In the genomic region with DNA sequence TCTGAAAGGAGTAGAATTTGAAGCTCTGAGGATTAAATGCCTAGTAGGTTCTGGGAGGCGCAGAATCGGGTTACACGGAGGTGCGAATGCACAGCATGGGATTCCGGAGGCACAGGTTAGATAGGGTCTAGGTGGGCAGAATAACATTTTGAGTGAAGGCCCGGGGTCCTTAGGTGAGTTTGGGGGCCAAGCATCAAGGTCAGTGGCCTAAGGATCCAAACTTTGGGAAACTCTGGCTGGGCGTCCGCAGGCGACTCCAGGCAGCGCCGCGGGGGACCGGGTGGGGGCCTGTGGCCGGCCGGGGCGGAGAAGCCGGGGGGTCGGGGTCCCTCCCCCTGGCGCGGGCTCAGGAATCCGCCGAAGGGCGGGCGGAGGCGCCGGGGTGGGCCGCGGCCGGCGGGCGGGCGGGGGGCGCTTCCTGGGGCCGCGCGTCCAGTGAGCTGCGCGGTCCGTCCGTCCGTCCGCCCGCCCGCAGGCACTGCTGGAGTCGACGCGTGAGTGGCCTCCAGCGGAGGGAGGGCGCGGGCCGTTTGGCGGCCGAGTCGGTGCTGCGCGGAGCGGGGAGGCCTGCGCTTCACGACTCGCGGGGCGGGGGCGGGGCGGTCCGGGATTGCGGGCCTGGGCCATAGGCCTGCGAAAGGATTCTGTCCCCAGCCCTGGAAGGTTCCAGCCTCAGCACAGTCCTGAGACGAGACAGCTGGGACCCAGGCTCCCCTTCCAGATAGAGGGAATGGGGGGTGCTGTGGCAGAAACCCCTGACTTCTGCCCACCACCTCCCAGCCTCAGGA, we compare ENCODE assay signal across 8 mouse cellular contexts. TPM values are rescaled to one million over a fixed set of nuclear protein-coding genes. Genes with fewer than 3 reads are reported as not detected.
DNase-seq lines count a peak whose midpoint lies in the region; ATAC-seq and TF ChIP-seq lines count a peak whose summit lies in the region.

No protein-coding gene starts in this region.

- DNase-seq in frontal cortex, adult 2 months (ENCODE audit: extremely low spot score in 1 of 2, low spot score in 1 of 2) = no peak
- peak; percentile 44 for DNase-seq in MN1 (ENCODE audit: low spot score)
- DNase-seq in heart, postnatal 36 days = peak; percentile 46 to 65
- no peak for DNase-seq in liver, adult 2 months (ENCODE audit: extremely low read depth, low read depth, low spot score)
- no peak for DNase-seq in natural killer cell, adult 2 months (ENCODE audit: low spot score in 2 of 2)

- H3K36me3 ChIP-seq in embryonic facial prominence, embryonic 12.5 days = peaks cover 23% of the 10 kb centered on the region
- H3K36me3 ChIP-seq in liver, adult 2 months (ENCODE audit: control insufficient read depth, insufficient read depth, low read length) = no peaks in the 10 kb centered on the region
- no peaks in the 10 kb centered on the region for H3K36me3 ChIP-seq in neural tube, embryonic 14.5 days (ENCODE audit: control insufficient read depth, insufficient read depth, low read length)

- H3K79me2 ChIP-seq in liver, adult 2 months (ENCODE audit: control insufficient read depth, insufficient read depth, low read length) = no peaks in the 10 kb centered on the region

- H3K4me2 ChIP-seq in embryonic facial prominence, embryonic 12.5 days (replicated peaks) = peak overlapping the region; percentile 87
- H3K4me2 ChIP-seq in neural tube, embryonic 14.5 days (ENCODE audit: low read depth, low read length) = peak overlapping the region; percentile 95

- peak overlapping the region; percentile 69 for H3K4me3 ChIP-seq in embryonic facial prominence, embryonic 12.5 days
- H3K4me3 ChIP-seq in liver, adult 2 months (ENCODE audit: insufficient read depth, low read depth, low read length) = peak overlapping the region; percentile 58
- peak overlapping the region; percentile 59 for H3K4me3 ChIP-seq in neural tube, embryonic 14.5 days (ENCODE audit: low read depth, low read length)

- peak overlapping the region; percentile 92 for H3K27ac ChIP-seq in embryonic facial prominence, embryonic 12.5 days
- no peak overlapping the region for H3K27ac ChIP-seq in liver, adult 2 months (replicated peaks; ENCODE audit: insufficient read depth, low read depth, low read length)
- peak overlapping the region; percentile 55 for H3K27ac ChIP-seq in neural tube, embryonic 14.5 days (ENCODE audit: low read depth, low read length)

- TF ChIP-seq CTCF in liver, adult 2 months (IDR thresholded peaks at IDR 0.05; ENCODE audit: low read depth, low read length) = no peak

- WGBS in embryonic facial prominence, embryonic 12.5 days = under 1% methylated on average over 39 of the region's 68 CpGs
- WGBS in liver, adult 2 months = 4% methylated on average over 59 of the region's 68 CpGs
- WGBS in neural tube, embryonic 14.5 days = under 1% methylated on average over 27 of the region's 68 CpGs

- H3K27me3 ChIP-seq in embryonic facial prominence, embryonic 12.5 days = no peaks in the 10 kb centered on the region; the same call in 1 of the 2 replicates
- H3K27me3 ChIP-seq in liver, adult 2 months (ENCODE audit: control insufficient read depth, insufficient read depth, low read length) = no peaks in the 10 kb centered on the region; the same call in none of the 2 replicates
- no peaks in the 10 kb centered on the region for H3K27me3 ChIP-seq in neural tube, embryonic 14.5 days (ENCODE audit: control insufficient read depth, insufficient read depth, low read length)

- intact Hi-C loops in heart, postnatal 36 days (cut with DNase I) = no loop called here

- peaks cover 15% of the 10 kb centered on the region for H3K4me1 ChIP-seq in embryonic facial prominence, embryonic 12.5 days
- H3K4me1 ChIP-seq in liver, adult 2 months (ENCODE audit: control insufficient read depth, insufficient read depth, low read length) = no peaks in the 10 kb centered on the region; the same call in 1 of the 2 replicates
- peaks cover 16% of the 10 kb centered on the region for H3K4me1 ChIP-seq in neural tube, embryonic 14.5 days (ENCODE audit: control insufficient read depth, insufficient read depth, low read length)

- no peaks in the 10 kb centered on the region for H3K9me3 ChIP-seq in embryonic facial prominence, embryonic 12.5 days
- no peaks in the 10 kb centered on the region for H3K9me3 ChIP-seq in neural tube, embryonic 14.5 days (ENCODE audit: control insufficient read depth, low read length)

- peak overlapping the region; percentile 91 for H3K9ac ChIP-seq in embryonic facial prominence, embryonic 12.5 days
- peak overlapping the region; percentile 71 for H3K9ac ChIP-seq in liver, adult 2 months (ENCODE audit: low read depth, low read length)
- peak overlapping the region; percentile 84 for H3K9ac ChIP-seq in neural tube, embryonic 14.5 days (replicated peaks; ENCODE audit: low read depth, low read length)

- TF ChIP-seq POLR2A in liver, adult 2 months (IDR thresholded peaks at IDR 0.05; ENCODE audit: extremely low read depth, insufficient read depth, low read length) = no peak

- ATAC-seq in frontal cortex, adult (ENCODE audit: low TSS enrichment) = 0 out of 2 replicates have a peak, but pooled peaks have one; percentile 32
- peak; percentile 72 for ATAC-seq in embryonic facial prominence, embryonic 12.5 days (ENCODE audit: insufficient number of reproducible peaks, insufficient read depth, low FRiP score, low TSS enrichment)
- peak; percentile 62; the same call in 1 of the 2 replicates for ATAC-seq in neural tube, embryonic 14.5 days (ENCODE audit: low read depth)

RNA-seq across cellular contexts. Expression of gene Efemp2, which starts 0.7 kb away (rescaled TPM):
- polyA plus RNA-seq in frontal cortex, adult 2 months (2012; rRNA removed) = 36.5 and 37.4 TPM in 2 replicates
- 145 TPM in 2 replicates for polyA plus RNA-seq in embryonic facial prominence, embryonic 12.5 days (2016; fragmentation: Nextera tagmentation; extraction: Ambion mirVana)
- total RNA-seq in heart, postnatal 36 days (2021) = 1 to 10 TPM; 9.0 to 9.8 TPM
- 4.0 and 4.3 TPM in 2 replicates for total RNA-seq in liver, adult 2 months (2014; rRNA removed)
- 7.7 and 8.5 TPM in 2 replicates for polyA plus RNA-seq in liver, adult 2 months (2012; rRNA removed)
- polyA plus RNA-seq in neural tube, embryonic 14.5 days (2014; fragmentation: Nextera tagmentation; extraction: Ambion mirVana) = 30.4 and 45.1 TPM in 2 replicates

RNA-seq across cellular contexts. Expression of gene Ctsw, which starts 6.2 kb away (rescaled TPM):
- 0.38 and 0.40 TPM in 2 replicates for polyA plus RNA-seq in frontal cortex, adult 2 months (2012; rRNA removed)
- polyA plus RNA-seq in embryonic facial prominence, embryonic 12.5 days (2016; fragmentation: Nextera tagmentation; extraction: Ambion mirVana) = 1.9 and 2.1 TPM in 2 replicates
- total RNA-seq in heart, postnatal 36 days (2021) = under 1 TPM in 1 of 2 experiments, not detected in 1; 0.43 TPM
- 0.37 and 0.40 TPM in 2 replicates for total RNA-seq in liver, adult 2 months (2014; rRNA removed)
- polyA plus RNA-seq in liver, adult 2 months (2012; rRNA removed) = 1.1 and 1.5 TPM in 2 replicates
- polyA plus RNA-seq in neural tube, embryonic 14.5 days (2014; fragmentation: Nextera tagmentation; extraction: Ambion mirVana) = 4.2 and 4.4 TPM in 2 replicates

RNA-seq across cellular contexts. Expression of gene Mus81, which starts 13.7 kb away (rescaled TPM):
- 42.4 TPM in 2 replicates for polyA plus RNA-seq in frontal cortex, adult 2 months (2012; rRNA removed)
- polyA plus RNA-seq in embryonic facial prominence, embryonic 12.5 days (2016; fragmentation: Nextera tagmentation; extraction: Ambion mirVana) = 44.1 and 46.6 TPM in 2 replicates
- total RNA-seq in heart, postnatal 36 days (2021) = 10 to 100 TPM; 19.6 to 23.7 TPM
- 8.1 and 10.9 TPM in 2 replicates for total RNA-seq in liver, adult 2 months (2014; rRNA removed)
- polyA plus RNA-seq in liver, adult 2 months (2012; rRNA removed) = 21.2 and 22.9 TPM in 2 replicates
- 43.6 and 45.3 TPM in 2 replicates for polyA plus RNA-seq in neural tube, embryonic 14.5 days (2014; fragmentation: Nextera tagmentation; extraction: Ambion mirVana)

RNA-seq across cellular contexts. Expression of gene Fibp, which starts 14.1 kb away (rescaled TPM):
- 130 and 142 TPM in 2 replicates for polyA plus RNA-seq in frontal cortex, adult 2 months (2012; rRNA removed)
- 146 and 150 TPM in 2 replicates for polyA plus RNA-seq in embryonic facial prominence, embryonic 12.5 days (2016; fragmentation: Nextera tagmentation; extraction: Ambion mirVana)
- 10 to 100 TPM; 50.3 to 50.5 TPM for total RNA-seq in heart, postnatal 36 days (2021)
- total RNA-seq in liver, adult 2 months (2014; rRNA removed) = 25.8 and 32.0 TPM in 2 replicates
- 38.5 and 46.6 TPM in 2 replicates for polyA plus RNA-seq in liver, adult 2 months (2012; rRNA removed)
- polyA plus RNA-seq in neural tube, embryonic 14.5 days (2014; fragmentation: Nextera tagmentation; extraction: Ambion mirVana) = 169 and 179 TPM in 2 replicates

RNA-seq across cellular contexts. Expression of gene Cfl1, which starts 15.8 kb away (rescaled TPM):
- 1,335 and 1,444 TPM in 2 replicates for polyA plus RNA-seq in frontal cortex, adult 2 months (2012; rRNA removed)
- 2,582 and 2,586 TPM in 2 replicates for polyA plus RNA-seq in embryonic facial prominence, embryonic 12.5 days (2016; fragmentation: Nextera tagmentation; extraction: Ambion mirVana)
- 100 to 1,000 TPM; 174 to 188 TPM for total RNA-seq in heart, postnatal 36 days (2021)
- total RNA-seq in liver, adult 2 months (2014; rRNA removed) = 117 and 122 TPM in 2 replicates
- 177 and 193 TPM in 2 replicates for polyA plus RNA-seq in liver, adult 2 months (2012; rRNA removed)
- polyA plus RNA-seq in neural tube, embryonic 14.5 days (2014; fragmentation: Nextera tagmentation; extraction: Ambion mirVana) = 3,473 and 3,739 TPM in 2 replicates

Comparison
In these comparisons a context has a peak if more than half of its experiments do, and no peak if none do; other contexts are left out.
1. DNase-seq: peak in MN1 (single experiment) and heart, postnatal 36 days (2 of 2); none in frontal cortex, adult 2 months (0 of 2), liver, adult 2 months (single experiment) and natural killer cell, adult 2 months (0 of 2).
2. Peak in every context shown above with its lines, with median percentiles within 50 percentile points of each other: ATAC-seq, H3K4me3 ChIP-seq and H3K9ac ChIP-seq.